Mouse (Mus musculus) embryonic facial prominence, embryonic 13.5 days (tissue): Measurements from ENCODE around the gene Calhm3. TPM values are rescaled to one million over a fixed set of nuclear protein-coding genes. Genes with fewer than 3 reads are reported as not detected.
A peak's percentile ranks its signal among the peaks of the same experiment; 100 is the strongest.

Experiments used
- ATAC-seq: fragments of 200-750 bp; cut with Nextera tagmentation; 2 replicates; pipeline ENCODE4 v1.8.0; 2017; ENCODE audit warnings: low read depth; ENCODE audit not compliant: insufficient number of reproducible peaks, insufficient read depth, low FRiP score, low TSS enrichment
- H3K27ac ChIP-seq: fragments of 300-500 bp; sonication (generic); 2 replicates; pipeline ENCODE4 v1.5.1; 2015; ENCODE audit warnings: moderate library complexity, mild to moderate bottlenecking, inconsistent platforms
- H3K27me3 ChIP-seq: fragments of 300-500 bp; sonication (generic); 2 replicates; pipeline ENCODE4 v1.6.1; 2015; ENCODE audit warnings: mild to moderate bottlenecking, inconsistent platforms
- H3K36me3 ChIP-seq: fragments of 300-500 bp; sonication (generic); 2 replicates; pipeline ENCODE4 v1.6.1; 2015; ENCODE audit warnings: mild to moderate bottlenecking, inconsistent platforms
- H3K4me1 ChIP-seq: fragments of 300-500 bp; sonication (generic); 2 replicates; pipeline ENCODE4 v1.6.1; 2015; ENCODE audit warnings: inconsistent platforms
- H3K4me2 ChIP-seq: fragments of 300-500 bp; sonication (generic); 2 replicates; pipeline ENCODE4 v1.6.1; 2015; ENCODE audit warnings: moderate library complexity, mild to moderate bottlenecking, inconsistent platforms
- H3K4me3 ChIP-seq: fragments of 300-500 bp; sonication (generic); 2 replicates; pipeline ENCODE4 v1.5.1; 2015; ENCODE audit warnings: mild to moderate bottlenecking, inconsistent platforms
- H3K9ac ChIP-seq: fragments of 300-500 bp; sonication (generic); 2 replicates; pipeline ENCODE4 v1.6.1; 2015; ENCODE audit warnings: mild to moderate bottlenecking, inconsistent platforms
- H3K9me3 ChIP-seq: fragments of 300-500 bp; sonication (generic); 2 replicates; pipeline ENCODE4 v1.6.1; 2016; ENCODE audit warnings: inconsistent platforms
- WGBS: fragments of 180-500 bp; shearing (Covaris S2); methylation state at CpG from one replicate; pipeline ENCODE4 v1.1.7; 2015; ENCODE audit warnings: mixed read lengths; 5-methylcytosine and 5-hydroxymethylcytosine counted together
- polyA plus RNA-seq: library from polyadenylated mRNA; unstranded; fragments of >200 nt; fragmentation: Nextera tagmentation; extraction: Ambion mirVana; gene quantifications from 2 replicates; pipeline ENCODE4 v1.2.1, GENCODE M21; 2015

The Calhm3 gene
- polyA plus RNA-seq, 1 experiment from 2014 or later: not detected

DNA sequence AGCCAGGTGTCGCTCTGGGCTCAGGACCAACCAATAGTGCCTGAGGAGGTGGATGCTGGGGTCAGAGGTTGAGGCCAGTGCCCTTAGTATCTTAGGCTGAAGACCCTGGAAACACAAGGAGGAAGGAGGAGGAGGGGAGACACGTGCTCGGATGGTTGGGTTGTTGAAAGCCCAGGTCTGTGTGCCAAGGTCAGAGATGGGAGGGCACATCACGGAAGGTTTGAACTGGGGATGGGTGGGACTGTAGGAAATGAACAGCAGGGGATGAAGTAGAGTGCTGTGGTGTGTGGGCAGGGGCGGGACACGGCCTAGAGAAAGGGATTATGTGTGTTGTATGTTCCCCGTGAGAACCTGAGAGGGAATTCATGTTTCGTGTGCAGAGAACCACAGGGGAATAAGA is 26.7 kb upstream of the Calhm3 start:
- Histone ChIP-seq H3K9me3 (peaks cover 6% of the 10 kb centered on the region; the same call in 1 of the 2 replicates), H3K27ac (no peak overlapping the region), H3K4me3 (no peak overlapping the region), H3K4me1 (peaks cover 21% of the 10 kb centered on the region), H3K36me3 (no peaks in the 10 kb centered on the region), H3K9ac (no peak overlapping the region), H3K27me3 (peaks cover 23% of the 10 kb centered on the region), H3K4me2 (no peak overlapping the region)
- no peak for ATAC-seq
- WGBS: 45% methylated on average over 8 of the region's 8 CpGs

- no peaks in the 10 kb centered on the region for H3K36me3 ChIP-seq
- peaks cover 6% of the 10 kb centered on the region; the same call in 1 of the 2 replicates for H3K9me3 ChIP-seq
- H3K4me3 ChIP-seq: peak overlapping the region; percentile 70
- ATAC-seq: no peak
- H3K4me1 ChIP-seq: peaks cover 16% of the 10 kb centered on the region
- peaks cover 33% of the 10 kb centered on the region for H3K27me3 ChIP-seq
- H3K4me2 ChIP-seq: peak overlapping the region; percentile 99
- 15% methylated on average over 8 of the region's 8 CpGs for WGBS
- H3K9ac ChIP-seq: no peak overlapping the region
- no peak overlapping the region for H3K27ac ChIP-seq
These were observed 22.4 kb upstream of the Calhm3 start for GRCm38 (mm10) chr19:47180011-47180410.

DNA sequence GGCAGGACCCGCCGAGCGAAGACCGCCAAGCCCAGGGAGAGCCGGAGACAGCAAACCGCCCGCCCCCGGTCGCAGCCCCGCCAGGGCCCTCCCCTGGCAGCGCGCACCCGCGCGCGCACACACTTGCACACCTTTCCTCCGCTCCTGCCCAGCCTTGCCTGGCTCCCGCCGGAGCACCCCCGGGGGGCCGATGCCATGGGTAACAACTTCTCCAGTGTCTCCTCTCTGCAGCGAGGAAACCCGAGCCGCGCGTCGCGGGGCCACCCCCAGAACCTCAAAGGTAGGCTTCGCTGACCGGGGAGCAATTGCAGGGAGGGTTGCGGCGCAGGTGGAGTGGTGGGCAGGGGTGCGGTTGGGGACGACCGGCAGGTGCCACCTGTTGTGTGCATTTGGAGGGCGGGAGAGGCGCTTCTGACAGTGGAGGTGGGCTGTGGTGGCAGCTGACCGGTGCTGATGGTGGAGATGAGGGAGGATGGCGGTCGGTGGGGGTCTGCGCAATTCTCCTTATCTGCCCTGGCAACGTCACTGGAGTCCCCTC is 21.8 kb upstream of the Calhm3 start:
- Histone ChIP-seq H3K4me2 (peak overlapping the region; percentile 99), H3K9me3 (peaks cover 6% of the 10 kb centered on the region; the same call in 1 of the 2 replicates), H3K36me3 (no peaks in the 10 kb centered on the region), H3K4me3 (peak overlapping the region; percentile 70), H3K9ac (peak overlapping the region; percentile 78), H3K27me3 (peaks cover 33% of the 10 kb centered on the region), H3K4me1 (peaks cover 13% of the 10 kb centered on the region), H3K27ac (no peak overlapping the region)
- WGBS: 2% methylated on average over 29 of the region's 42 CpGs
- no peak; the same call in 1 of the 2 replicates for ATAC-seq

DNA sequence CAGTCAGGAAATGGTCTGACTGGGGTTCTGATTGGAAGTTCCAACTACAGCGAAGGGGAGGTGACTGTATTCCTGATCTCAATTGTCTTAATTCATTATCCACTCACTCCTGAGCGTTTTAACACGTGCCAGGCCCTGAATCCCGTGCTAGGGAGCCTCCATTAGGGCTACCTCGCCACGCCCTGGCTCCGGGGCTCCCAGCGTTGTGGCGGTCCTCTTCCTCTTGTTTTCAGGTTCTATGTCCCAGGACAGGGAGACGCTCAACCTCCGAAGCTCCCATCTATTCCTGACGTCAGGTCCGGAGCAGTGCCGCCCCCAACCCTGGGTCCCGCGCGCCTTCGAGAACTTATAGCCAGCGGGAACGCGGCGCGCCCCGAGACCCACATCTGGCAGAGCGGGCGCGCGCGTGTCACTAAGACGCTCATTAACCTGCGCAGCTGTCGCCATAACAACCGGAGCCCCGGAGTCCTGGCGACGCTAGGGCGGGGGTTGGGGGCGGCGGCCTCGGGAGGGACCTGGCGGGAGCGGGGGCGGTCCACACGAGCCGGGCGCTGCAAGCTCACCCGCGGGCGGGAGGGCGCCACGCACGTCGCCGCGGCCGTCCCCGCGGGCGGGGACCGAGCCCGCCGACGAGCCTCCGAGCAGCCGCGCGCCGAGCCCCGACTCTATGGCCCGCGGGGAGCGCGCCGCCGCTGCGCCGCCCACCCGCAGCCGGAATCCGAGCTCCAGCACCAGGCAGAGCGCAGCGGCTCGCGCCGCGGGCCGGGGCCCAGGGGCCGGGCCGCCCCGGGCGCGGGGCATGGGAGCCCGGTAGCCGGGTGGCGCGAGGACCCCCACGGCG is 21.1 kb upstream of the Calhm3 start, which contains the start of gene Neurl1a:
TSS of gene Neurl1a (plus strand) at position 390 of the 841 bp plus-strand sequence.
- Histone ChIP-seq H3K4me1 (peaks cover 11% of the 10 kb centered on the region), H3K4me3 (peak within 1 kb of the TSS; percentile 70), H3K27me3 (peaks cover 33% of the 10 kb centered on the region), H3K9ac (peak within 1 kb of the TSS; percentile 78), H3K36me3 (no peaks in the 10 kb centered on the region), H3K4me2 (peak within 1 kb of the TSS; percentile 99), H3K27ac (no peak within 1 kb of the TSS; the same call in 1 of the 2 replicates), H3K9me3 (peaks cover 6% of the 10 kb centered on the region; the same call in 1 of the 2 replicates)
- under 1% methylated on average over 96 of the region's 98 CpGs for WGBS
- 0 out of 2 replicates have a peak, but pooled peaks have one; percentile 44 for ATAC-seq

DNA sequence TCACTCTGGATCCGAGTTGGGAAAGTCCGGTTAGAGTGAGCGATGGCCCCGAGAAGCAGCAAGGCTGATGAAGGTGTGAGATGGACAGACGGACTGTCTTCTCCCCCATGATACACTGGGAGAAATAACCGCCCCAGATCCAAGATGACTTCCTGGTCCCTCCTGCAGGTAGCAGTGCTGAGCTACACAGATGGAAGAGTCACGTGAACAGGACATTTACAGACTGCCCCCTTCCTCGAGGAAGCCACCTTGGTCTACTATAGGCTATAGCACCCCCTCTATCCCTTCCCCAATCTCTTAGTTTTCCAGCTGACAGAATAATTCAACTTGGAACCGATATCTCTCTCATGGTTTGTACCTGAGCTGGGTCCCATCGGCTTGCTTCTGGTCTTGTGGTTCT is 20.4 kb upstream of the Calhm3 start:
- peaks cover 33% of the 10 kb centered on the region for H3K27me3 ChIP-seq
- H3K9me3 ChIP-seq: peaks cover 6% of the 10 kb centered on the region; the same call in 1 of the 2 replicates
- peak; percentile 24; the same call in 1 of the 2 replicates for ATAC-seq
- H3K27ac ChIP-seq: no peak overlapping the region
- WGBS: 19% methylated on average over 10 of the region's 10 CpGs
- H3K4me3 ChIP-seq: peak overlapping the region; percentile 70
- H3K36me3 ChIP-seq: no peaks in the 10 kb centered on the region
- H3K4me2 ChIP-seq: peak overlapping the region; percentile 99
- no peak overlapping the region for H3K9ac ChIP-seq
- peaks cover 11% of the 10 kb centered on the region for H3K4me1 ChIP-seq

- H3K27ac ChIP-seq: no peak overlapping the region
- H3K27me3 ChIP-seq: peaks cover 33% of the 10 kb centered on the region
- 84% methylated on average over 2 of the region's 2 CpGs for WGBS
- ATAC-seq: no peak
- no peak overlapping the region for H3K9ac ChIP-seq
- H3K36me3 ChIP-seq: no peaks in the 10 kb centered on the region
- H3K4me2 ChIP-seq: no peak overlapping the region
- H3K9me3 ChIP-seq: peaks cover 3% of the 10 kb centered on the region; the same call in 1 of the 2 replicates
- no peak overlapping the region for H3K4me3 ChIP-seq
- H3K4me1 ChIP-seq: peaks cover 11% of the 10 kb centered on the region
These were observed 19.4 kb upstream of the Calhm3 start for GRCm38 (mm10) chr19:47176916-47177505.

DNA sequence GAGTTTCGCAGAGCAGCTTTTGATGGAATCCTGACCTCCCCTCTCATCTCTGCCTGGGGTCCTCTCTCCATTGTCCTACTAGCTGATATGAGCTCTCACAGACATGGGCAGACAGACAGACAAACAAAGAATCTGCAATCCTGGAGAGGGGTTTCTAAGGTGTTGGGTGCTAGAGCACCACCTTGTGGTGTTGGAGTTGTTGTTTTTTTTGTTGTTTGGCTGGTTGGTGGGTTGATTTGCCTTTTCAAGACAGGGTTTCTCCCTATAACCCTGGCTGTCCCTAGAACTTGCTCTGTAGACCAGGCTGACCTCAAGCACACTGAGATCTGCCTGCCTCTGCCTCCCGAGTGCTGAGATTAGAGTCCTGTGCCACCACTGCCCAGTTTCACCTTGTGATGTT is 17.9 kb upstream of the Calhm3 start:
- Histone ChIP-seq H3K27me3 (peaks cover 22% of the 10 kb centered on the region), H3K27ac (no peak overlapping the region), H3K36me3 (no peaks in the 10 kb centered on the region), H3K4me2 (no peak overlapping the region), H3K4me3 (no peak overlapping the region), H3K4me1 (peaks cover 11% of the 10 kb centered on the region), H3K9me3 (no peaks in the 10 kb centered on the region), H3K9ac (no peak overlapping the region)
- WGBS: 66% methylated on average over 2 of the region's 2 CpGs
- ATAC-seq: no peak

DNA sequence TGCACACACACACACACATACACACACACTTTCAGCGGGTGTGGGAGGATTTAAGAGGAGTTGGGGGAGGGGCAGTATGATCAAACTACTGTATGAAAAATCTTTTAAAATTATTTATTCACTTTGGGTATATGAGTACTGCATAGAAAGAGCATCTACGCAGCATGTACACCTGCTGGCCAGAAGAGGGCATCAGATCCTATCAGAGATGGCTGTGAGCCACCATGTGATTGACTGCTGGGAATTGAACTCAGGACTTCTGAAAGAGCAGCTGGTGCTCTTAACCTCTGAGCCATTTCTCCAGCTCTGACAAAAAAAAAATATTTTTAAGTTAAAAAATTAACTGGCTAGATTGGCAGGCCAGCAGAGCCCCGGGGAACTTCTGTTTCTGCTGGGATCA is 17.0 kb upstream of the Calhm3 start:
- H3K4me1 ChIP-seq: peaks cover 7% of the 10 kb centered on the region
- H3K4me3 ChIP-seq: no peak overlapping the region
- H3K4me2 ChIP-seq: no peak overlapping the region
- H3K27me3 ChIP-seq: peaks cover 13% of the 10 kb centered on the region
- H3K36me3 ChIP-seq: no peaks in the 10 kb centered on the region
- 52% methylated on average over 3 of the region's 3 CpGs for WGBS
- no peaks in the 10 kb centered on the region for H3K9me3 ChIP-seq
- H3K27ac ChIP-seq: no peak overlapping the region
- ATAC-seq: no peak
- no peak overlapping the region for H3K9ac ChIP-seq

DNA sequence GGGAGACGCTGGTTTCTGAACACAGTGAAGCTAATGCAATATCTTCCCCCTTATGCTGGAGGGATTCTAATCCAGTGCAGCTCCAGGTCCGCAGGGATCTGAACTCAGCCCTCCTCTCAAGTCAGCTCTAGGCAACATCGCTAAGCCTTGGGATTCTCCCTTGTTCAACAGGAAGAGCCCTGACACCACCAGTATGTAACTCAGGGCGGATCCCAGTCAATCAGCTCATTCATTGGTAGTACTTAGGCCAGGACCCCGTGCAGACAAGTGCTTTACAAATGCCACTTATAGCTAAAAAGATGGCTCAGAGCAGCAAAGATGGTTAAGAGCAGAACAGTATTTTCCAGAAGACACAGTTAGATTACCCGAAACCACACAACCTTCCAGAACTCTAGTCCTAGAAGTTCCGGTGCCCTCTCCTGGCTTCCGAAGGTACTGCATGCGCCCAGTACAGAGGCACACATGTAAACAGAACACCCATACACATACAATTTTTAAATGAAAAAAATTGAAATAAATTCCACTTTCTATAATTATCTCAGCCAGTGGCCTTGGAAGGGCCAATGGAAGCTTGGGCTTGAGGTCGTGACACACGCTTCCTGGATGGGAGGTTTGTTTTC is 11.3 kb upstream of the Calhm3 start:
- Histone ChIP-seq H3K4me3 (no peak overlapping the region), H3K27me3 (0 out of 2 replicates have a peak, but pooled peaks cover 4% of the 10 kb centered on the region), H3K9ac (no peak overlapping the region), H3K4me2 (peak overlapping the region; percentile 38), H3K36me3 (no peaks in the 10 kb centered on the region), H3K4me1 (0 out of 2 replicates have a peak, but pooled peaks cover 4% of the 10 kb centered on the region), H3K27ac (no peak overlapping the region), H3K9me3 (no peaks in the 10 kb centered on the region)
- no peak for ATAC-seq
- 18% methylated on average over 11 of the region's 11 CpGs for WGBS

DNA sequence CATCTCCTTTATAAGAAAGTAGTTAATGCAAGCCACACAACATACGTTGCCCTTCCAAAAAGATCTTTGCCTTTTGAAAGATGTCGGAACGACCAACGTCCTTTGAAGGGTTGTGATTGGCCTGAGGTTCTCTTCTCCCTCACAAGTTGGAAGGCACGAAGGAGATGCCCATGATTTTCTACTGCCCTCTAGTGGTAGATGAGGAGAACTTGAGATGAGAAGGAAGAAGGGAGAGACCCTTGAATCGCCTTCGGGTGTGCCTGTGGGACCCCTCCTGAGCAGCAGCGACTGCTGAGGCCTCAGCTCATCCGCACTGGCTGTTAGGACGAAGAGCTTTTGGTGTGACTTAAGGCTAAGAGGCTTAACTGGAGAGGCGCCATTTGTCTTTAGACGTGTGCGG is 10.7 kb upstream of the Calhm3 start:
- H3K27me3 ChIP-seq: 0 out of 2 replicates have a peak, but pooled peaks cover 4% of the 10 kb centered on the region
- no peak overlapping the region for H3K9ac ChIP-seq
- H3K4me2 ChIP-seq: peak overlapping the region; percentile 38
- H3K36me3 ChIP-seq: no peaks in the 10 kb centered on the region
- H3K4me3 ChIP-seq: no peak overlapping the region
- no peak for ATAC-seq
- H3K27ac ChIP-seq: no peak overlapping the region
- H3K9me3 ChIP-seq: no peaks in the 10 kb centered on the region
- 0 out of 2 replicates have a peak, but pooled peaks cover 4% of the 10 kb centered on the region for H3K4me1 ChIP-seq
- WGBS: 6% methylated on average over 13 of the region's 13 CpGs

DNA sequence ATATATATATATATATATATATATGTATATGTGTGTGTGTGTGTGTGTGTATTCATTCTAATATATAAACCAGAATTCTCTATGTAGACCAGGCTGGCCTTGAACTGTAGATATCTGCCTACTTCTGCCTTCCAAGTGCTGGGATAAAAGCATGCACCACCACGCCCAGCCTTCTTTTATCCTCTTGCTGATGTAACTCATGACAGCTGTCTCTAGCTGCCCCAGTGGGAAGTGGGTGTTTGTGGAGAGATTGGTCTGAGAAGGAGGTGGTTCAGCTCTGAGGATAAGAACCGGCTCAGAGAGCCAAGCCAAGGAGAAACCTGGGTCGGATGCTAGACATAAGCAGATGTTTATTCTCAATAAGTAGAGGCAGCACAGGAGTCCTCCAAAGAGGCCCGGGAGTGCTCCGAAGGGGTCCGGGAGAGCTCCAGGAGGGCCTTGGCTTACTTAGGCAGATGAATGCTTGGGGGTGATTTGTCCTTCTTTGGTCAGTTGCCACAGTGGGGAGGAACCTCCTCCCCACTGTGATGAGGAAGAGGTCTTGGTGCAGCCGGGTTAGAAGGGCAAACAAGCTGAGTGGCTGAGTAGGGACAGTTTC is 10.2 kb upstream of the Calhm3 start:
- Histone ChIP-seq H3K9ac (no peak overlapping the region), H3K4me3 (no peak overlapping the region), H3K4me1 (0 out of 2 replicates have a peak, but pooled peaks cover 4% of the 10 kb centered on the region), H3K27ac (no peak overlapping the region), H3K4me2 (peak overlapping the region; percentile 38; the same call in 1 of the 2 replicates), H3K27me3 (0 out of 2 replicates have a peak, but pooled peaks cover 4% of the 10 kb centered on the region), H3K9me3 (no peaks in the 10 kb centered on the region), H3K36me3 (no peaks in the 10 kb centered on the region)
- WGBS: 48% methylated on average over 7 of the region's 7 CpGs
- ATAC-seq: no peak
